Mouse (Mus musculus): ENCODE results near the gene Rce1. TPM values are rescaled to one million over a fixed set of nuclear protein-coding genes. Genes with fewer than 3 reads are reported as not detected.

Gene Rce1
- total and polyA plus RNA-seq, 3 experiments, result 32.9 to 52.1 (median 45.3) TPM

- DNase-seq (ENCODE audit: extremely low read depth), result peak; percentile 49
- in situ Hi-C loops (cut with MboI; ENCODE audit: low pct_ligation_motif_present, low pct_unique_long_range_greater_than_20kb, low sequenced_read_pairs) (loop anchor here (5.0 to 25.0 kb wide), 4 partner anchors 116 to 361 kb away; partner anchors contain the start of genes 2010003K11Rik, Ctsf and Npas4), dilution Hi-C loops (cut with MboI; ENCODE audit: extremely low pct_ligation_motif_present, extremely low pct_unique_long_range_greater_than_20kb, low sequenced_read_pairs) (no loop called here)
- Histone ChIP-seq H3K27ac (ENCODE audit: insufficient read depth, low read depth) (no peak overlapping the region; the same call in 1 of the 2 replicates), H3K4me2 (ENCODE audit: insufficient read depth, low read depth, poor library complexity, severe bottlenecking) (peak overlapping the region; percentile 72), H3K36me3 (replicated peaks in 1 of 2; ENCODE audit: control insufficient read depth in 1 of 2, insufficient read depth in 1 of 2, low read length in 1 of 2) (peaks cover 23 to 35% of the 10 kb centered on the region in 2 experiments), H3K27me3 (replicated peaks) (no peaks in the 10 kb centered on the region), H3K79me2 (replicated peaks; ENCODE audit: control insufficient read depth, extremely low read depth, insufficient read depth, poor library complexity, severe bottlenecking) (no peaks in the 10 kb centered on the region; the same call in 1 of the 2 replicates), H3K4me3 (replicated peaks in 1 of 3; ENCODE audit: low read depth in 2 of 3, low read length in 2 of 3, poor library complexity in 1 of 3) (peak overlapping the region; percentile 72 to 91 (median 84)), H3K9me3 (replicated peaks; ENCODE audit: low read length) (no peaks in the 10 kb centered on the region), H3K4me1 (ENCODE audit: control insufficient read depth in 1 of 2, insufficient read depth in 2 of 2) (peaks cover 10 to 38% of the 10 kb centered on the region in 2 experiments; a peak in 3 of 4 replicates), H3K9ac (ENCODE audit: insufficient read depth, low read depth) (peak overlapping the region; percentile 84)
- no peak for TF ChIP-seq MAZ (IDR thresholded peaks at IDR 0.05; ENCODE audit: low read depth, low read length)
- peak; percentile 65 for TF ChIP-seq CHD2 (IDR thresholded peaks at IDR 0.05; ENCODE audit: low read length)
- 0 out of 2 replicates have a peak, but pooled peaks have one; percentile 30 for TF ChIP-seq MXI1 (IDR thresholded peaks at IDR 0.05; ENCODE audit: low read depth, low read length)
Measured at GRCm38 (mm10) chr19:4625829-4626535, 541 bp upstream of the Rce1 start.

GRCm38 (mm10) chr19:4624406-4625178 is 849 bp downstream of the Rce1 start:
- dilution Hi-C loops (cut with MboI; ENCODE audit: extremely low pct_ligation_motif_present, extremely low pct_unique_long_range_greater_than_20kb, low sequenced_read_pairs), result no loop called here
- Histone ChIP-seq H3K4me1 (ENCODE audit: control insufficient read depth in 1 of 2, insufficient read depth in 2 of 2) (peaks cover 13 to 49% of the 10 kb centered on the region in 2 experiments; a peak in 3 of 4 replicates), H3K27me3 (replicated peaks) (no peaks in the 10 kb centered on the region), H3K4me2 (ENCODE audit: insufficient read depth, low read depth, poor library complexity, severe bottlenecking) (peak overlapping the region; percentile 25), H3K9ac (ENCODE audit: insufficient read depth, low read depth) (peak overlapping the region; percentile 84), H3K36me3 (replicated peaks in 1 of 2; ENCODE audit: control insufficient read depth in 1 of 2, insufficient read depth in 1 of 2, low read length in 1 of 2) (peaks cover 28 to 49% of the 10 kb centered on the region in 2 experiments), H3K27ac (ENCODE audit: insufficient read depth, low read depth) (no peak overlapping the region), H3K79me2 (replicated peaks; ENCODE audit: control insufficient read depth, extremely low read depth, insufficient read depth, poor library complexity, severe bottlenecking) (no peaks in the 10 kb centered on the region; the same call in 1 of the 2 replicates), H3K4me3 (replicated peaks in 1 of 3; ENCODE audit: low read depth in 2 of 3, low read length in 2 of 3, poor library complexity in 1 of 3) (peak overlapping the region; percentile 72 to 91 (median 84)), H3K9me3 (replicated peaks; ENCODE audit: low read length) (no peaks in the 10 kb centered on the region)
- DNase-seq (ENCODE audit: extremely low read depth), result peak; percentile 28
- TF ChIP-seq ZMIZ1 (IDR thresholded peaks at IDR 0.05; ENCODE audit: low read depth, low read length), result no peak
- TF ChIP-seq JUND (conservative IDR thresholded peaks at IDR 0.05; ENCODE audit: low read depth, low read length), result no peak
- TF ChIP-seq UBTF (IDR thresholded peaks at IDR 0.05; ENCODE audit: low read depth, low read length), result no peak
- TF ChIP-seq CHD1 (IDR thresholded peaks at IDR 0.05; ENCODE audit: low read depth, low read length), result no peak
- TF ChIP-seq NRF1 (IDR thresholded peaks at IDR 0.05; ENCODE audit: low read depth, low read length), result no peak
- no peak for TF ChIP-seq USF2 (conservative IDR thresholded peaks at IDR 0.05; ENCODE audit: low read depth, low read length)
- TF ChIP-seq MXI1 (IDR thresholded peaks at IDR 0.05; ENCODE audit: low read depth, low read length), result no peak
- TF ChIP-seq RCOR1 (conservative IDR thresholded peaks at IDR 0.05; ENCODE audit: low read depth, low read length), result no peak
- no peak for TF ChIP-seq EP300 (IDR thresholded peaks at IDR 0.05; ENCODE audit: low read length)
- TF ChIP-seq BHLHE40 (IDR thresholded peaks at IDR 0.05; ENCODE audit: low read depth, low read length), result no peak
- no peak for TF ChIP-seq JUN (IDR thresholded peaks at IDR 0.05; ENCODE audit: insufficient read depth, low read depth, low read length)
- no peak for TF ChIP-seq SIN3A (IDR thresholded peaks at IDR 0.05; ENCODE audit: low read length)
- no peak for TF ChIP-seq MYC (IDR thresholded peaks at IDR 0.05; ENCODE audit: low read depth, low read length)
- TF ChIP-seq TBP (conservative IDR thresholded peaks at IDR 0.05; ENCODE audit: low read depth, low read length), result no peak
- no peak for TF ChIP-seq E2F4 (IDR thresholded peaks at IDR 0.05; ENCODE audit: insufficient replicate concordance, low read depth, low read length)
- TF ChIP-seq SMC3 (IDR thresholded peaks at IDR 0.05; ENCODE audit: low read depth, low read length), result no peak
- no peak for TF ChIP-seq HCFC1 (IDR thresholded peaks at IDR 0.05; ENCODE audit: low read depth, low read length)
- TF ChIP-seq RAD21 (IDR thresholded peaks at IDR 0.05; ENCODE audit: low read depth, low read length), result no peak
- no peak for TF ChIP-seq GABPA (IDR thresholded peaks at IDR 0.05; ENCODE audit: insufficient replicate concordance, low read depth, low read length)
- TF ChIP-seq NELFE (IDR thresholded peaks at IDR 0.05; ENCODE audit: low read depth, low read length), result no peak
- in situ Hi-C loops (cut with MboI; ENCODE audit: low pct_ligation_motif_present, low pct_unique_long_range_greater_than_20kb, low sequenced_read_pairs), result loop anchor here (5.0 to 25.0 kb wide), 4 partner anchors 118 to 363 kb away; partner anchors contain the start of genes 2010003K11Rik, Ctsf and Npas4
